Mouse (Mus musculus) intestine, embryonic 16.5 days (tissue): ENCODE results near the gene Gm48552. TPM values are rescaled to one million over a fixed set of nuclear protein-coding genes. Genes with fewer than 3 reads are reported as not detected.

Experiments
- ATAC-seq: fragments of 200-750 bp; cut with Nextera tagmentation; 2 replicates; pipeline ENCODE4 v1.8.0; 2017; ENCODE audit warnings: moderate TSS enrichment, moderate library complexity
- H3K27ac ChIP-seq: fragments of 300-500 bp; sonication (generic); 2 replicates; pipeline ENCODE4 v1.5.1; 2014; ENCODE audit warnings: mild to moderate bottlenecking, low read length
- H3K27me3 ChIP-seq: fragments of 300-500 bp; sonication (generic); replicated peaks from 2 replicates; pipeline ENCODE4 v1.6.1; 2014; ENCODE audit warnings: low read length, control low read depth, mixed read lengths; ENCODE audit not compliant: control insufficient read depth, insufficient read depth
- H3K36me3 ChIP-seq: fragments of 300-500 bp; sonication (generic); 2 replicates; pipeline ENCODE4 v1.6.1; 2014; ENCODE audit warnings: low read length, control low read depth; ENCODE audit not compliant: control insufficient read depth, insufficient read depth
- H3K4me1 ChIP-seq: fragments of 300-500 bp; sonication (generic); 2 replicates; pipeline ENCODE4 v1.6.1; 2014; ENCODE audit warnings: low read length, control low read depth, mixed read lengths; ENCODE audit not compliant: control insufficient read depth, insufficient read depth
- H3K4me2 ChIP-seq: fragments of 300-500 bp; sonication (generic); 2 replicates; pipeline ENCODE4 v1.6.1; 2014; ENCODE audit warnings: low read depth, low read length, control low read depth
- H3K4me3 ChIP-seq: fragments of 300-500 bp; sonication (generic); 2 replicates; pipeline ENCODE4 v1.5.1; 2014; ENCODE audit warnings: mild to moderate bottlenecking, low read length
- H3K9ac ChIP-seq: fragments of 300-500 bp; sonication (generic); 2 replicates; pipeline ENCODE4 v1.6.1; 2014; ENCODE audit warnings: low read depth, low read length
- H3K9me3 ChIP-seq: fragments of 300-500 bp; sonication (generic); 2 replicates; pipeline ENCODE4 v1.6.1; 2016; ENCODE audit warnings: low read length, control low read depth; ENCODE audit not compliant: control insufficient read depth
- WGBS: fragments of 180-500 bp; shearing (Covaris S2); extraction: QIAGEN DNeasy Blood & Tissue Kit; methylation state at CpG from one replicate; pipeline ENCODE4 v1.1.7; 2014; 5-methylcytosine and 5-hydroxymethylcytosine counted together
- microRNA-seq: library from miRNA; unstranded; fragments of <30 nt; microRNA quantifications from one replicate; pipeline ENCODE4, GENCODE M21; 2016
- polyA plus RNA-seq: library from polyadenylated mRNA; unstranded; fragments of >200 nt; fragmentation: Nextera tagmentation; extraction: Ambion mirVana; gene quantifications from 2 replicates; pipeline ENCODE4 v1.2.1, GENCODE M21; 2015

Gene Gm48552
- polyA plus RNA-seq, 1 experiment from 2014 or later = 1.8 TPM

GRCm38 (mm10) chr10:81431526-81432168 is 42.8 kb downstream of the Gm48552 start:
- Histone ChIP-seq H3K9me3 (no peaks in the 10 kb centered on the region), H3K4me3 (peak overlapping the region; percentile 77; the same call in 1 of the 2 replicates), H3K36me3 (no peaks in the 10 kb centered on the region), H3K27ac (no peak overlapping the region), H3K27me3 (peaks cover 8% of the 10 kb centered on the region; the same call in 1 of the 2 replicates), H3K4me2 (peak overlapping the region; percentile 93), H3K9ac (0 out of 2 replicates have a peak overlapping the region, but pooled peaks have one; percentile 79), H3K4me1 (peaks cover 36% of the 10 kb centered on the region)
- no peak for ATAC-seq
- 17% methylated on average over 15 of the region's 15 CpGs for WGBS

GRCm38 (mm10) chr10:81432169-81432867 is 43.5 kb downstream of the Gm48552 start:
- ATAC-seq = 0 out of 2 replicates have a peak, but pooled peaks have one; percentile 0
- Histone ChIP-seq H3K9ac (0 out of 2 replicates have a peak overlapping the region, but pooled peaks have one; percentile 21), H3K9me3 (no peaks in the 10 kb centered on the region), H3K27ac (no peak overlapping the region), H3K36me3 (no peaks in the 10 kb centered on the region), H3K4me1 (peaks cover 29% of the 10 kb centered on the region), H3K27me3 (peaks cover 7% of the 10 kb centered on the region; the same call in 1 of the 2 replicates), H3K4me3 (no peak overlapping the region), H3K4me2 (peak overlapping the region; percentile 45)
- 64% methylated on average over 21 of the region's 21 CpGs for WGBS

GRCm38 (mm10) chr10:81432868-81433262 is 44.1 kb downstream of the Gm48552 start:
- 5% methylated on average over 17 of the region's 17 CpGs for WGBS
- Histone ChIP-seq H3K9ac (peak overlapping the region; percentile 48; the same call in 1 of the 2 replicates), H3K27ac (no peak overlapping the region), H3K4me1 (peaks cover 29% of the 10 kb centered on the region), H3K27me3 (peaks cover 6% of the 10 kb centered on the region; the same call in 1 of the 2 replicates), H3K36me3 (no peaks in the 10 kb centered on the region), H3K4me2 (peak overlapping the region; percentile 45), H3K4me3 (peak overlapping the region; percentile 27), H3K9me3 (no peaks in the 10 kb centered on the region)
- ATAC-seq = peak; percentile 80

- Histone ChIP-seq H3K9ac (no peak overlapping the region), H3K4me2 (no peak overlapping the region)
Observed at GRCm38 (mm10) chr10:81433541-81434289, 44.9 kb downstream of the Gm48552 start.

GRCm38 (mm10) chr10:81434361-81435263 is 45.8 kb downstream of the Gm48552 start:
- no peak overlapping the region for H3K4me2 ChIP-seq
- H3K27ac ChIP-seq = no peak overlapping the region
- no peaks in the 10 kb centered on the region for H3K9me3 ChIP-seq
- H3K36me3 ChIP-seq = no peaks in the 10 kb centered on the region
- H3K9ac ChIP-seq = 0 out of 2 replicates have a peak overlapping the region, but pooled peaks have one; percentile 29
- ATAC-seq = no peak
- peaks cover 6% of the 10 kb centered on the region; the same call in 1 of the 2 replicates for H3K27me3 ChIP-seq
- peaks cover 25% of the 10 kb centered on the region for H3K4me1 ChIP-seq
- WGBS = 49% methylated on average over 15 of the region's 15 CpGs
- no peak overlapping the region for H3K4me3 ChIP-seq

More at GRCm38 (mm10) chr10:81433541-81434289, 44.9 kb downstream of the Gm48552 start:
- peaks cover 29% of the 10 kb centered on the region for H3K4me1 ChIP-seq
- WGBS = 78% methylated on average over 26 of the region's 26 CpGs
- H3K36me3 ChIP-seq = no peaks in the 10 kb centered on the region
- H3K4me3 ChIP-seq = no peak overlapping the region
- peaks cover 6% of the 10 kb centered on the region; the same call in 1 of the 2 replicates for H3K27me3 ChIP-seq
- no peak for ATAC-seq
- H3K27ac ChIP-seq = no peak overlapping the region
- no peaks in the 10 kb centered on the region for H3K9me3 ChIP-seq

- H3K4me1 ChIP-seq = peaks cover 24% of the 10 kb centered on the region
- 66% methylated on average over 3 of the region's 3 CpGs for WGBS
- no peak for ATAC-seq
- H3K9me3 ChIP-seq = no peaks in the 10 kb centered on the region
- 0 out of 2 replicates have a peak overlapping the region, but pooled peaks have one; percentile 29 for H3K9ac ChIP-seq
- no peak overlapping the region for H3K4me3 ChIP-seq
- peak overlapping the region; percentile 33; the same call in 1 of the 2 replicates for H3K27ac ChIP-seq
- no peak overlapping the region for H3K4me2 ChIP-seq
- H3K36me3 ChIP-seq = no peaks in the 10 kb centered on the region
- H3K27me3 ChIP-seq = peaks cover 6% of the 10 kb centered on the region; the same call in 1 of the 2 replicates
Observed at GRCm38 (mm10) chr10:81435436-81435835, 46.6 kb downstream of the Gm48552 start.

Small RNA genes within 50 kb of the gene (microRNA-seq; reads per million reads assigned to microRNA genes)
- gene Mir1191b = 0.68 reads per million
- gene Mir6913 = not detected

Other genes with a start within 250 kb of the Gm48552 start
- 52.5 and 54.4 TPM in 2 replicates for gene Pias4, start 221.1 kb upstream of the Gm48552 start, polyA plus RNA-seq
- 526 and 531 TPM in 2 replicates for gene Eef2, start 212.4 kb upstream of the Gm48552 start, polyA plus RNA-seq
- gene Dapk3, start 206.0 kb upstream of the Gm48552 start, polyA plus RNA-seq = 15.4 and 47.6 TPM in 2 replicates
- not detected in 2 replicates for gene 4930442H23Rik, start 205.2 kb upstream of the Gm48552 start, polyA plus RNA-seq
- gene Nmrk2, start 187.0 kb upstream of the Gm48552 start, polyA plus RNA-seq = 0.17 TPM in 1 of 2 replicates, not detected in the other
- 1.4 and 1.5 TPM in 2 replicates for gene Atcay, start 158.2 kb upstream of the Gm48552 start, polyA plus RNA-seq
- 7.1 and 8.0 TPM in 2 replicates for gene Zfr2, start 155.8 kb upstream of the Gm48552 start, polyA plus RNA-seq
- gene Matk, start 136.1 kb upstream of the Gm48552 start, polyA plus RNA-seq = 2.0 and 2.3 TPM in 2 replicates
- 240 and 249 TPM in 2 replicates for gene Mrpl54, start 122.1 kb upstream of the Gm48552 start, polyA plus RNA-seq
- 72.2 and 83.1 TPM in 2 replicates for gene Apba3, start 122.0 kb upstream of the Gm48552 start, polyA plus RNA-seq
- gene Tjp3, start 97.4 kb upstream of the Gm48552 start, polyA plus RNA-seq = 53.2 and 56.6 TPM in 2 replicates
- 35.4 and 40.5 TPM in 2 replicates for gene Pip5k1c, start 96.0 kb upstream of the Gm48552 start, polyA plus RNA-seq
- 28.7 and 29.0 TPM in 2 replicates for gene Cactin, start 67.9 kb upstream of the Gm48552 start, polyA plus RNA-seq
- gene Tbxa2r, start 60.3 kb upstream of the Gm48552 start, polyA plus RNA-seq = 21.2 and 21.3 TPM in 2 replicates
- gene Gipc3, start 45.7 kb upstream of the Gm48552 start, polyA plus RNA-seq = 0.06 and 0.12 TPM in 2 replicates
- 69.0 and 71.4 TPM in 2 replicates for gene Hmg20b, start 38.5 kb upstream of the Gm48552 start, polyA plus RNA-seq
- gene Mfsd12, start 31.5 kb upstream of the Gm48552 start, polyA plus RNA-seq = 21.6 and 32.4 TPM in 2 replicates
- 1.4 and 2.7 TPM in 2 replicates for gene 4930404N11Rik, start 23.2 kb upstream of the Gm48552 start, polyA plus RNA-seq
- 73.2 and 78.7 TPM in 2 replicates for gene Fzr1, start 10.5 kb upstream of the Gm48552 start, polyA plus RNA-seq
- 102 and 109 TPM in 2 replicates for gene Dohh, start 4.6 kb upstream of the Gm48552 start, polyA plus RNA-seq
- gene Gm48551, start 4.5 kb upstream of the Gm48552 start, polyA plus RNA-seq = 2.9 and 3.7 TPM in 2 replicates
- 426 and 504 TPM in 2 replicates for gene Smim24, start 4.0 kb downstream of the Gm48552 start, polyA plus RNA-seq
- gene Nfic, start 66.6 kb downstream of the Gm48552 start, polyA plus RNA-seq = 49.8 and 55.8 TPM in 2 replicates
- 1.4 and 1.5 TPM in 2 replicates for gene Celf5, start 93.7 kb downstream of the Gm48552 start, polyA plus RNA-seq
- 126 and 137 TPM in 2 replicates for gene Ncln, start 107.4 kb downstream of the Gm48552 start, polyA plus RNA-seq
- gene S1pr4, start 111.1 kb downstream of the Gm48552 start, polyA plus RNA-seq = 0.86 and 0.99 TPM in 2 replicates
- gene Gna15, start 135.2 kb downstream of the Gm48552 start, polyA plus RNA-seq = 1.1 and 1.5 TPM in 2 replicates
- 296 and 339 TPM in 2 replicates for gene Gna11, start 156.2 kb downstream of the Gm48552 start, polyA plus RNA-seq
- gene Aes, start 170.5 kb downstream of the Gm48552 start, polyA plus RNA-seq = 473 and 518 TPM in 2 replicates
- 12.6 and 13.6 TPM in 2 replicates for gene Tle2, start 185.6 kb downstream of the Gm48552 start, polyA plus RNA-seq
- gene Tle6, start 212.1 kb downstream of the Gm48552 start, polyA plus RNA-seq = 21.0 and 22.7 TPM in 2 replicates
- 0.61 and 1.2 TPM in 2 replicates for gene BC025920, start 217.3 kb downstream of the Gm48552 start, polyA plus RNA-seq
- gene Sirt6, start 238.8 kb downstream of the Gm48552 start, polyA plus RNA-seq = 29.3 and 29.5 TPM in 2 replicates
- gene Ankrd24, start 239.5 kb downstream of the Gm48552 start, polyA plus RNA-seq = 8.2 and 8.7 TPM in 2 replicates